Mouse (Mus musculus) G1E (cell line): Measurements from ENCODE around the gene Cdh15.

Experiments used
- CTCF ChIP-seq: IDR thresholded peaks from 2 replicates; pipeline ENCODE4 v1.5.1; 2012; ENCODE audit warnings: low read depth, low read length, inconsistent platforms, mixed read lengths
- GATA1 ChIP-seq: IDR thresholded peaks from 2 replicates; pipeline ENCODE4 v1.6.1; 2012; ENCODE audit warnings: borderline replicate concordance, low read length, inconsistent platforms, mixed read lengths
- GATA2 ChIP-seq: IDR thresholded peaks from 2 replicates; pipeline ENCODE4 v1.6.1; 2012; ENCODE audit warnings: low read depth, low read length, inconsistent platforms, borderline replicate concordance
- POLR2AphosphoS5 ChIP-seq: IDR thresholded peaks from 2 replicates; pipeline ENCODE4 v1.6.1; 2012; ENCODE audit warnings: low read depth, low read length, inconsistent platforms; ENCODE audit not compliant: insufficient replicate concordance
- TAL1 ChIP-seq: conservative IDR thresholded peaks from 2 replicates; pipeline ENCODE4 v1.6.1; 2012; ENCODE audit warnings: low read depth, low read length, inconsistent platforms, mixed read lengths

GRCm38 (mm10) chr8:122904496-122904895, 56.7 kb downstream of the Cdh15 start:
- TF ChIP-seq CTCF: no peak
- TF ChIP-seq GATA2: no peak
- no peak for TF ChIP-seq TAL1
- TF ChIP-seq GATA1: no peak
- TF ChIP-seq POLR2AphosphoS5: no peak
